Mouse (Mus musculus) lung, postnatal 4 days (tissue): Measurements from ENCODE around the gene Mib2.

ENCODE experiments used
- DNase-seq, 2 experiments: peaks; one replicate each; pipeline ENCODE4 v3.0.0; 2021

The Mib2 gene

DNA sequence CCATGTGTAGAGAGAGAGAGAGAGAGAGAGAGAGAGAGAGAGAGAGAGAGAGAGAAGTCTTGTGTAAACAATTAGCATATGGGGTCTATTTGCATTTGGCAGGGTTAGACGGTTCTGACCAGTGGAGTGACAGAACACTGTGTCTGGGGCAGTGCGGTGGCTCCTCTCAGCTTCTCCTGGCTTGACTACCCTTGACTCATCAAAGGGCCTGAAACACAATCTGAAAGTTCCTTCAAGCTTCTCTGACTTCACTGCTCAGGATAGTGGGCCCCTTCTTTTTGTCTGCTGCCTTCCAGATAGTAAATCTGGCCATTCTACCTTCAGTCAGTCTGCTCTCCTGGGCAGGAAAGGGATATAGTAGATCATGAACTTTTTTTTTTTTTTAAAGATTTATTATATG is 62.2 kb downstream of the Mib2 start:
- DNase-seq, result no peak

GRCm38 (mm10) chr4:155605132-155605531 is 63.9 kb downstream of the Mib2 start:
- no peak for DNase-seq
